Mouse (Mus musculus) embryo, embryonic 11.5 days (tissue): ENCODE data around the gene Gm45717.
"Not testable (repeated sequence)": the region's sequence is repeated elsewhere in the genome, so short reads cannot be mapped to it uniquely, and the experiment has no call there.

ENCODE experiments used
- DNase-seq: peaks from one replicate; pipeline ENCODE4 v3.0.0-alpha.2; 2012; ENCODE audit warnings: low read depth, low spot score

Gene Gm45717

GRCm38 (mm10) chr7:140968710-140969109 lies 13.0 kb upstream of the Gm45717 start:
- not testable (repeated sequence) for DNase-seq

DNA sequence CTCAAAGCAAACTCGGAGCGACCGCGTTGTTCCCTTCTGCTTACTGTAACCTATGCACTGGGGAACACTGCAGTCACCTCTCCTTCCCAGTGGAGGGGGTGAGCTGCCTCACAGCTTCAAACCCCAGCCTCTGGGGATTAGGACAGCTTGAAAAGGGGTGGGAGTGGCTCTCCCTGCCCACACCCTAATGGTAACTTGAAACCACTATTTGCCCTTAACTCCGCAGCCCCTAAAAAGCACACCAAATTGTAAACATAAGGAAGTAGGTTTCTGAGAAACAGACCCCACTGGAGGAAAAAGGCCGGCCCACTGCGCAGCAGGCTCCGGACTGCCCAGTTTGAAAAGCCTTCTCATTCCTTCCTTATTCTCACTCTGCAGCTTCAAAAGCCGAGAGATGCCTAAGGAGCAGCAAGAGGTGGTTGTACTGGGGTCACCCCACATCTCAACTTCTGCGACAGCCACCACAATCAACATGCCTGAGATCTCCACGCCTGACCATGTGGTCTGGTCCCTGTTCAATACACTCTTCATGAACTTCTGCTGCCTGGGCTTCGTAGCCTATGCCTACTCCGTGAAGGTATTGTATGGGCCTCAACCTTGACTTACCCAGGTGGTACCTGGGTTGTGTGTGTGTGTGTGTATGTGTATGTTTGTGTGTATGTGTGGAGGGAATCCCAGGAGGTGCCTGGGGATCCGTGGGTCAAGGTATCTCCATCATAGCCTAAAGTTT lies 12.3 kb upstream of the Gm45717 start:
- DNase-seq = peak; percentile 34

DNA sequence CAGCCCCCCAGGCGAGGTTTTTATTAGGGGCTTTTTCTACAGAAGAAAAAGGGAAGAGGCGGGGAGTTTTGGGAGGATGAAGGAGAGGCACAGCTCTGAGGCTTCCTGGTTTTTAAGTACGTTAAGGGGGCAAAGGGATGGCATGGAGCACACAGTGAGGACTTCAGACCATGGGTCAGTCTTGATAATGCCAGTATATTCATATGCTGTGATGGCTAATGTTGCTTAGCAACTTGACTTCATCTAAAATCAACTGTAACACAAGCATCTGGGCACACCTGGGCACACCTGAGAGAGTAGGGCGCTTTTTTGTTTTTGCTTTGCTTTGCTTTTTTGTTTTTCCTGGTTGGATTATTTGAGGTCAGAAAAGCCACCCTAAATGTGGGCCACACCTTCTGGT lies 11.2 kb upstream of the Gm45717 start, which contains the start of gene Ifitm1:
TSS of gene Ifitm1 (plus strand) at position 301 of the 400 bp plus-strand sequence.
- DNase-seq = no peak

DNA sequence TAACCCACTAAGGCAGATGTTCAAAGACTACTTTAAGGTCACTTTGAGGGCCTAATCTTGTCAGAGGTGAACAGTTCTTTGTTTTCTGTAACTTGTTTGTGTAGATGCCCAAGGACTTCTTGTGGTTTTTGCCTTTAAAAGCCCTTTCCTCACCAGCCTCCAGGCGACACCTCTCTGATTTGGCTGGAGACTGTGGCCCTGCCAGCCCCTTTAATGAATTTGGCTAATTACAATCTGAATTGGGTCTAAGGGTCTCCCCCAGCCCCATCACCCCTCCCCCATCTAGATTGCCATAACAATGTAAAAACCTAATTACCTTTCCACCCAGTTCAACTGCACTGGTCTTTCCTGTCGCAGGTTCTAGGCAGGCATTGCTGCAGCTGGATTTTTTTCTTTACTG lies 7.0 kb upstream of the Gm45717 start:
- DNase-seq = no peak

- DNase-seq = no peak
Measured at GRCm38 (mm10) chr7:140961416-140961815, 5.7 kb upstream of the Gm45717 start.

- DNase-seq = no peak
Measured at GRCm38 (mm10) chr7:140960026-140960425, 4.3 kb upstream of the Gm45717 start.

DNA sequence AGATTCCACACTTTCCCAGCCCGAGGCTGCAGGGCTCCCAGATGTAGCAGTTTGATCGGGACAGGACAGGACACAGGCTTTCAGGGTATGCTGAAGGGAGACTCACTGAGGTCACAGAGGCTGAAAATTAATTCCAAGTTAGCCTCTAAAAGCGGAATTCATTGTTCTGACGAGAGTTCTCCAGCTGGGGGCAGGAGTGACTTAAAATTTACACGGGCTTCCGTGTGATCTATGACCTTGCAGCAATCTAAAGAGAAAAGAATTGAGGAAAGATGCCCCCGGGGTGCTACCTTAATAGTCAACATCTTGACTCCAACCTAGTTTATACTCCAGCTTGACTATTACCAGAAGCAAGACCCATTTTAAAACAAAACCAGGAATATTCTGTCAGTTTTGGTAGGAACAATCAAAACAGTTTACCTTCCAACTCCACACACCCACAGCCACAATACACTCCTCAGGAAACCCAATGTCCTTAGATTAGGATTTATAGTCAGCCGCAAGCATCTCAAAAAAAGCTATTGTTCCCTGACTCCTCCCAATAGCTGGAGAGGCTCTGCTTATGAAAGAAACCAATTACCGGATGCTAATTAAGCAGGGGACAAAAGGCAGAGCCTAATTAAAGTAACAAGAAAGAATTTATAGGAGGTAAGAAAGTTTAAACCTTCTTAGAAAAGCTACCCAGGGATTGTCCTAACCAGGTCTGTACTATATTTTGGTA lies 3.6 kb upstream of the Gm45717 start:
- DNase-seq = no peak

DNA sequence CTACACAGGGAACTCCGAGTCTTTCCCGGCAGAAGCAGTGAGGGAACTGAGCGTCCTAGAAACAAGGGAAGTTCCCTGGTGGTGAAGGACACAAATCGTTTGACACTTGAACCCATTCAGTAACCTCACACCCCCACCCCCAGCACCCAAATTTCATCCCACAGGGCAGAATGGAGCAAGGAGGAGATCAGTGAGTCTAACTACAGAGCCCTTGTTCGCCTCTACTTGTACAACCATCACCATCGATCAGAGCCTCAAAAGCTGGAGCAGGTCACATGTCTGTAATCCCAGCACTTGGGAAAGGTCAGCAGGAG lies 776 bp upstream of the Gm45717 start:
- DNase-seq = no peak

DNA sequence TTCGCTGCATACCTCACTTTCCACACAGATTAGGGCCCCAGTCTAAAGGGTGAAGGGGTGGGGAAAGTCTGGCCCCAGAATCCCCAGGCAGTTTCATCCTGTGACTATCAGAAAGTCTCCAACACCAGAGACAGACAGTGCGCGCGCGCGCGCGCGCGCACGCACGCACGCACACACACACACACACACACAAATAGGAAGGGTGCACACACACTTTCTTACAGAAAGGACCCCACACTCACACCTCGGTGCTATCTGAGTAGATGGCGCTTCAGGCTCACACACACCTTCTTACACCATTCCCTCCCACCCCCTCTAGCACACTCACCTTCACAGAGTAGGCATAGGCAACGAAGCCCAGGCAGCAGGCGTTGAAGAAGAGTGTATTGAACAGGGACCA lies 395 bp downstream of the Gm45717 start:
- DNase-seq = no peak

DNA sequence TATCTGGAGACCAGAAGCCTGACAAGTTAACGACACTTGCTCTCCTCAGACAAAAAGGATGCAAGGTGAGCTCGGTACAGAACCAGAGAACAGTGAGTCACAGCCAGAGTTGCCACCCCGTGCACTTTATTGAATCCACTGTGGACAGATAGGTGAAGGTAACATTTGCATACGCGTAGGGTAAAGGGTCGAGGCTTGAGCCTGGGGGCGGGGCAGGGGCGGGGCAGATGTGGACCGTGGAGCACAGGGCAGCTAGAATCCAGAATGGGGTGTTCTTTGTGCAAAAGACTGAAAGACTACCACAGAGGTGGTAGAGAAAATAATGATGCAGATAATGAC lies 1.0 kb downstream of the Gm45717 start:
- DNase-seq = no peak

DNA sequence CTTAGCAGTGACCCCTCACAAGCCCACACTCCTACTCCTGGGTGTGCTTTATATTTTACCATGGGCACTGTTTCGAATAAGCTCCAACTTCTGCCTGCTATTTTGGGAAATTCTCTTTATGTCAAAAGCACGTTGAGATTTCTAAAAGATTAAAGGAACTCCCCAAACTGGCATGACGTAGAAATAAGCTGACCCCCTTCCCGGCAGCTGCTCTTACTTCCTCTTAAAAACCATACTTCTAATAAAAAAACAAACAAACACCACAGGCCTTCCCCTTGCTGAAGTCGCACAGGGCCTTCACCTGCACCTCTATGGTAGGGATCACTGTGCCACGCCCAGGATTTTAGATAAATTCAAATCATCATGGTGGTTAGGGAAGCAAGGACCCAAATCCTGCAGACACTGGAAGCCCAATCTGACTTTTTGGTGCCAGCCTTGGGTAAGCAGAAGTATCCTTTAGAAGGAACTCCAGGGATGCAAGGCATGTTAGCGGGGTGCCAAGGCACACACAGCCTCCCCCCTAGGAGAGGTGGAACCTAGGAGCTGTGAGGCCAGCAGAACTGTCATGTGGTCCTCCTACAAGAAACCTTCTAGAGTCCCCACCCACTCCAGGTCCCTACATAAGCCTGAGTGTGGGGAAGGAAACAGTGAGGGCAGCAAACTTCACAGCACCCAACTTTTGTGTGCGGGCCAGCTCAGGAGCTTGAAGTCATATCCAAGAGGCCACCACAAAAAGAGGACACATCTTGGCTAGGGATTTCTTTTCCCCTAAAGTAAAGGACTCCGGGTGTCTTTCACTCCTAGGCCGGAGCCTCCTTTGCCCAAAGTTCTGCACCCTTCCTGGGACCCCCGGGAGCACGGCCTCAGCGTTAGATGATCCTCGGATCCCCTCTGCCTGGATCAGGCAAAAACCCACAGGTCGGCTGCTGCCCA lies 1.7 kb downstream of the Gm45717 start:
- no peak for DNase-seq

DNA sequence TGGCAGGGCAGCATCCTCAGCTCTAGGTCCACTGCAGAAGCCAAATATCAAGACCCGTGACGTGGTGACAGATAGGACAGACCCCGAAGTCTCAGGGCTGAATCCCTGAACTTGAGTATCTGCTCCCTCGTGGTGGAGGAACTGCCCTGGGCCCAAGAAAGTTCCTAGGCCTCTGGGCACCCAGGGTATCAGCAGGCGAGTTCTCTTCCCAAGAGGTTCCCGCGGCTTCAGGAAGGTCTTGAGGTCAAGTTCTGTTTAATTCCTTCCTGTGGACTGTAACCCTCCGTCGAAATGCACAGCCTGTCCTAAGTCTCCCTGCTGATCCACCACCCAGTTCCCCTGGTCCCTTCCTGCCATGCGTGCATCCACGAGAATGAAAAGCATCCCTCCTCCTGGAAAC lies 2.6 kb downstream of the Gm45717 start:
- DNase-seq = no peak

DNA sequence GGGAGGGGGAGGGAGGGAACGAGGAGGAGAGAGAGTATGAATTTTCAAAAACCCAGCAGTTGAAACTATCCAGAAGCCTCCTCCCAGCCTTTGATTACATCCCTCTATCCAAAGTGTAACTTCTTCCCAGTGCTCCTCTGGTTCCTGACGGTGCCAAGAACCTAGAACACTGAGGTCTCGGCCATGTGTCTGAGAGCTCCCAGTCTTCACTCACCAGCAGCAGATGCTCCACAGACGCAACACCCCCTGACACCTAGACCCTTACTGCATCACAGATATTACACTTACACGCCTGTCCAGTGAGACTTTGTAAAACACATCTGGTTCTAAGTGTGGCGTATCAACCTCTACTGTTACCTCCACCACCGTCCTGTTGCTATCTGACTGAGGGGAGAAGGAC lies 3.3 kb downstream of the Gm45717 start:
- no peak for DNase-seq

GRCm38 (mm10) chr7:140951765-140952164 lies 4.0 kb downstream of the Gm45717 start:
- DNase-seq = no peak

DNA sequence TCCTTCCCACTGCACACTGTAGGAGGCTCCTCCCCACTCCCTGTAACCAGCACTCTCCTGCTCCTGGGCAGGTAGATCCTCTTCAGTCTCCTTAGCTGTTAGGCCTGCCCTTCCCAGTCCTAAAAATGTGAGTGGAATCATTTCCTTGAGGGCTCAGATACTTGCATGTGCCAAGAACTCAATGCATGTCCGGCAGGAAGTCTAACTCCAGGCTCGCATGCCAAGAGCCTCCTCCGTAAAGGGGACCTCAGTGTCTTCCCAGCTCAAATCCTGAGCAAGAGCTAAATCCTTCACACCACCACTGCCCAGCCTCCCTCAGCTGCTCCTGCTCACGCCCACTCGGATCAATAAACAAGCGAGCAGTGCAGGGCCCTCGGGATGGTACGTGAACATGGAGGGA lies 4.7 kb downstream of the Gm45717 start:
- no peak for DNase-seq

GRCm38 (mm10) chr7:140949824-140950530 lies 5.8 kb downstream of the Gm45717 start, which contains the start of gene Ifitm5:
Ifitm5 (minus strand) TSS chr7:140950291.
- DNase-seq = no peak

DNA sequence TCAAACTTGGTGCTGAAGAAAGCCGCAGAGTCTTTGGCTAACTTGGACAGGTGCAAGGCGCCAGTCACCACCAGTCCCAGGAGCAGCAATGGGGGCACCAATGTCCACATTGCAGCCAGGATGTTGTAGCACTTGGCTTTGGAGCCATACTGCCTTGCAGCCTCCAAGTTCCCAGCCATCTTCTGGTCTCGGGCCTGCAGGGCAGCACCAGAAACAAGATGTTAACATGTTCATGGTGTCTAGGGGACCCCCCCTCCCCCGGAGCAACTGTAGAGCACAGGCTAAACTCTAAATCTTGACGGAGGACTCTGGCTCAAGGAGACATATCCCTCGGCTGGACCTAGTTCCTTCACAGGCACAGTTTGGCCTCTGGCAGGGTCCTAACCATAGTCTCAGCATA lies 6.5 kb downstream of the Gm45717 start:
- DNase-seq = no peak

DNA sequence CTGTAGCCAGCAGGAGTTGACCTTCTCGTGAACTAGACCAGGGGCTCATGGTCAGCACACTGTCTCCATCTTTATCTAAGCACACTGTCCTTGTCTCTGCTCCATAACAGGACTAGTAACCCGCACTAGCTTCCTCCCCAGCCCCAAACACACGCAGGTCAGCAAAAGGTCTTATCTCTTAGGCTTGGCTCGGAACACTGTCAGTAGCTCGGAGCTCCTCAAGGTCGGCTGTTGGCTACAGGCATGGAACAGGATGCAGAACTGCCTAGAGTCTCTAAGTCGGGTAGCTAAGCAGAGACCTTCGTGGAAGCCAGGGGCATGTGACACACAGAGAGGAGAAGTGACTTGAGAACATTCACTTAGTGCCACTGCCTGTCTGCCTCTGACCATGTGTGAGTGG lies 7.6 kb downstream of the Gm45717 start:
- DNase-seq = no peak

GRCm38 (mm10) chr7:140946980-140947379 lies 8.8 kb downstream of the Gm45717 start:
- DNase-seq = no peak

DNA sequence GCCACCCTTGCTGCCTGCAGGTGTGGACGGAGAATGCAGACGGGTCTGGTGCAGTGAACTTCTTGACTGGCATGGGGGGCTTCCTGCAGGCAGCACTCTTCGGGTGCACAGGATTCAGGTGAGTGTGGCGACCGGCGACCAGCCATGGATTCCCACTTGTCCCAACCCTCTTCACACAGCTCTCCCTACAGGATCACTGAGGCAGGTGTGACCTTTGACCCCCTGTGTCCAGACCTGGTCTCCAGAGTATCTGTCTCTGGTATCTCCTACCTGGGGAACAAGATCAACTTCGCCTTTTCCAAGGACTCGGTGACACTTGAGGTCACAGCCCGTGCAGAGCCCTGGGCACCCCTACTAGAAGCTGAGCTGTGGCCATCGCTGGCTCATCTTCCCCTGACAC lies 9.4 kb downstream of the Gm45717 start:
- no peak for DNase-seq

GRCm38 (mm10) chr7:140945247-140945646 lies 10.5 kb downstream of the Gm45717 start:
- DNase-seq = no peak

DNA sequence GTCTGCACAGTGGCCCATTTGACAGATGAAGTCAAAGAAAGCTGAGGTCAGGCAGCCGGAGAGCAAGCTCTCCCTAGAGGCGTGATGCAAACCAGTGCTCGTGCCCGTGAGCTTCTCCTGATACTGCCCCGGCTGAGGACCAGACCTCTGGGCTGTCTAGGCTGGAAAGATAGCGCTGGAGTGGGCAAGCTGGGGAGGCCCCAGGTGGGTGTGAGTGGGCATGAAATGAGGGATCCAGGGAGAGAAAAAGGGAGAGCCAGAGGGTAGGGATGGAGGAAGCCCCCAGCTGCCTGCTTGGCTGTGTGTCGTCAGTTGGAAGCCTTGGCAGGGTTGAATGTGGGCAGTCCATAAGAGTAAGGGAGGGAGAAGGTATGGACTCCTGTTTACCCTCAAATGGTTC lies 11.5 kb downstream of the Gm45717 start:
- no peak for DNase-seq
